Mouse (Mus musculus) liver (tissue): Measurements from ENCODE around the gene Olfr137.

Source experiments
- DNase-seq: peaks from one replicate; pipeline ENCODE4 v3.0.0-alpha.2; 2020; ENCODE audit warnings: mixed read lengths

Gene Olfr137

GRCm38 (mm10) chr17:38307470-38307869 is at the start of gene Olfr137:
Olfr137 (minus strand) TSS chr17:38307570.
- DNase-seq: no peak

GRCm38 (mm10) chr17:38329531-38329930 is 22.2 kb upstream of the Olfr137 start, which contains the start of gene Olfr136:
Olfr136 (plus strand) TSS chr17:38329831.
- DNase-seq: no peak

- DNase-seq: no peak
Observed at GRCm38 (mm10) chr17:38260735-38261134, 46.6 kb downstream of the Olfr137 start, which contains the start of gene Olfr138. Olfr138 (plus strand) TSS chr17:38261035.
